ENCODE assay signal across 20 mouse cellular contexts in genomic region chr11:86718369-86718768, GRCm38 (mm10).
"Had no signal": no experiment of that assay in that cellular context is flagged by ENCODE, and none has a peak within 500 bp of the region (broad histone marks: within the 10 kb centered on the region; RNA-seq: fewer than 3 reads in every experiment).

No protein-coding gene starts in this region.

- ATAC-seq: lung, postnatal 0 days; midbrain, embryonic 16.5 days had no signal

- H3K4me2 ChIP-seq: lung, embryonic 15.5 days; midbrain, embryonic 12.5 days; neural tube, embryonic 13.5 days; neural tube, embryonic 15.5 days had no signal

- H3K9ac ChIP-seq: lung, embryonic 15.5 days; midbrain, embryonic 12.5 days; neural tube, embryonic 13.5 days; neural tube, embryonic 15.5 days had no signal

- H3K4me3 ChIP-seq: lung, embryonic 15.5 days; midbrain, embryonic 10.5 days; midbrain, embryonic 12.5 days; myocyte; neural tube, embryonic 13.5 days; neural tube, embryonic 15.5 days had no signal

- H3K9me3 ChIP-seq: lung, embryonic 15.5 days; midbrain, embryonic 10.5 days; midbrain, embryonic 12.5 days; neural tube, embryonic 13.5 days; neural tube, embryonic 15.5 days had no signal

- H3K4me1 ChIP-seq: lung, embryonic 15.5 days; midbrain, embryonic 10.5 days; midbrain, embryonic 12.5 days; neural tube, embryonic 13.5 days; neural tube, embryonic 15.5 days had no signal

- H3K27me3 ChIP-seq: lung, embryonic 15.5 days; midbrain, embryonic 12.5 days; neural tube, embryonic 13.5 days; neural tube, embryonic 15.5 days had no signal

- DNase-seq: lung, adult 2 months; lung, postnatal 14 days; lung, postnatal 36 days; midbrain, embryonic 14.5 days; retina, postnatal 1 day; right cerebral cortex, adult 18-20 months; right cerebral cortex, postnatal 25 days; right cerebral cortex, postnatal 4 days; spleen, adult 18-20 months; thymus, adult 18-20 months; thymus, postnatal 14 days; thymus, postnatal 36 days had no signal

- H3K27ac ChIP-seq: lung, embryonic 15.5 days; midbrain, embryonic 10.5 days; midbrain, embryonic 12.5 days; neural tube, embryonic 13.5 days; neural tube, embryonic 15.5 days had no signal
